Mouse (Mus musculus): ENCODE results near the gene Sh3gl3. TPM values are rescaled to one million over a fixed set of nuclear protein-coding genes. Genes with fewer than 3 reads are reported as not detected.
"Not testable (repeated sequence)": the region's sequence is repeated elsewhere in the genome, so short reads cannot be mapped to it uniquely, and the experiment has no call there.

Sh3gl3 gene
- polyA plus RNA-seq, 1 experiment from 2014 or later, result 10.7 TPM

GRCm38 (mm10) chr7:82240424-82241240, 67.0 kb downstream of the Sh3gl3 start:
- peaks cover 10% of the 10 kb centered on the region for H3K4me1 ChIP-seq (replicated peaks)
- H3K36me3 ChIP-seq, result no peaks in the 10 kb centered on the region
- no peak overlapping the region for H3K27ac ChIP-seq
- WGBS, result 74% methylated on average over 8 of the region's 8 CpGs
- no peaks in the 10 kb centered on the region for H3K9me3 ChIP-seq
- no peak for DNase-seq (ENCODE audit: low spot score)
- no peak overlapping the region for H3K4me3 ChIP-seq
- no peaks in the 10 kb centered on the region for H3K27me3 ChIP-seq (ENCODE audit: insufficient read depth, poor library complexity, severe bottlenecking)

- H3K4me1 ChIP-seq (replicated peaks), result no peaks in the 10 kb centered on the region
- no peak overlapping the region for H3K27ac ChIP-seq
- WGBS, result 79% methylated on average over 3 of the region's 3 CpGs
- no peaks in the 10 kb centered on the region for H3K36me3 ChIP-seq
- no peak overlapping the region for H3K4me3 ChIP-seq
- no peaks in the 10 kb centered on the region for H3K27me3 ChIP-seq (ENCODE audit: insufficient read depth, poor library complexity, severe bottlenecking)
- H3K9me3 ChIP-seq, result no peaks in the 10 kb centered on the region
- no peak for DNase-seq (ENCODE audit: low spot score)
Observed at GRCm38 (mm10) chr7:82244701-82245100, 71.1 kb downstream of the Sh3gl3 start.

GRCm38 (mm10) chr7:82248953-82249695, 75.5 kb downstream of the Sh3gl3 start:
- no peaks in the 10 kb centered on the region for H3K36me3 ChIP-seq
- DNase-seq (ENCODE audit: low spot score), result no peak
- H3K4me1 ChIP-seq (replicated peaks), result no peaks in the 10 kb centered on the region
- no peaks in the 10 kb centered on the region for H3K27me3 ChIP-seq (ENCODE audit: insufficient read depth, poor library complexity, severe bottlenecking)
- H3K27ac ChIP-seq, result no peak overlapping the region
- 71% methylated on average over 10 of the region's 10 CpGs for WGBS
- H3K4me3 ChIP-seq, result no peak overlapping the region
- no peaks in the 10 kb centered on the region for H3K9me3 ChIP-seq

GRCm38 (mm10) chr7:82253309-82253708, 79.7 kb downstream of the Sh3gl3 start:
- H3K36me3 ChIP-seq, result no peaks in the 10 kb centered on the region
- H3K9me3 ChIP-seq, result no peaks in the 10 kb centered on the region
- H3K27me3 ChIP-seq (ENCODE audit: insufficient read depth, poor library complexity, severe bottlenecking), result no peaks in the 10 kb centered on the region
- H3K4me1 ChIP-seq (replicated peaks), result no peaks in the 10 kb centered on the region
- H3K27ac ChIP-seq, result no peak overlapping the region
- H3K4me3 ChIP-seq, result no peak overlapping the region
- 95% methylated on average over 1 of the region's 1 CpGs for WGBS
- no peak for DNase-seq (ENCODE audit: low spot score)

GRCm38 (mm10) chr7:82256936-82257335, 83.3 kb downstream of the Sh3gl3 start:
- no peak for DNase-seq (ENCODE audit: low spot score)
- no peak overlapping the region for H3K4me3 ChIP-seq
- H3K27ac ChIP-seq, result no peak overlapping the region
- WGBS, result 74% methylated on average over 6 of the region's 6 CpGs
- H3K9me3 ChIP-seq, result no peaks in the 10 kb centered on the region
- no peaks in the 10 kb centered on the region for H3K36me3 ChIP-seq
- H3K4me1 ChIP-seq (replicated peaks), result no peaks in the 10 kb centered on the region
- no peaks in the 10 kb centered on the region for H3K27me3 ChIP-seq (ENCODE audit: insufficient read depth, poor library complexity, severe bottlenecking)

- 90% methylated on average over 4 of the region's 4 CpGs for WGBS
- Histone ChIP-seq H3K4me1 (replicated peaks) (no peaks in the 10 kb centered on the region), H3K36me3 (no peaks in the 10 kb centered on the region), H3K27ac (no peak overlapping the region), H3K27me3 (ENCODE audit: insufficient read depth, poor library complexity, severe bottlenecking) (no peaks in the 10 kb centered on the region), H3K9me3 (no peaks in the 10 kb centered on the region), H3K4me3 (no peak overlapping the region)
- DNase-seq (ENCODE audit: low spot score), result no peak
Observed at GRCm38 (mm10) chr7:82257530-82257929, 83.9 kb downstream of the Sh3gl3 start.

GRCm38 (mm10) chr7:82260210-82260609, 86.6 kb downstream of the Sh3gl3 start:
- H3K4me3 ChIP-seq, result no peak overlapping the region
- no peaks in the 10 kb centered on the region for H3K4me1 ChIP-seq (replicated peaks)
- no peaks in the 10 kb centered on the region for H3K36me3 ChIP-seq
- H3K27me3 ChIP-seq (ENCODE audit: insufficient read depth, poor library complexity, severe bottlenecking), result no peaks in the 10 kb centered on the region
- peak; percentile 50 for DNase-seq (ENCODE audit: low spot score)
- no peaks in the 10 kb centered on the region for H3K9me3 ChIP-seq
- no peak overlapping the region for H3K27ac ChIP-seq
- WGBS, result 71% methylated on average over 6 of the region's 6 CpGs

GRCm38 (mm10) chr7:82263141-82263540, 89.5 kb downstream of the Sh3gl3 start:
- no peaks in the 10 kb centered on the region for H3K36me3 ChIP-seq
- peak; percentile 65 for DNase-seq (ENCODE audit: low spot score)
- H3K9me3 ChIP-seq, result no peaks in the 10 kb centered on the region
- WGBS, result 17% methylated on average over 8 of the region's 8 CpGs
- H3K27me3 ChIP-seq (ENCODE audit: insufficient read depth, poor library complexity, severe bottlenecking), result no peaks in the 10 kb centered on the region
- no peaks in the 10 kb centered on the region for H3K4me1 ChIP-seq (replicated peaks)
- no peak overlapping the region for H3K4me3 ChIP-seq
- H3K27ac ChIP-seq, result no peak overlapping the region

- WGBS, result 60% methylated on average over 2 of the region's 2 CpGs
- no peak overlapping the region for H3K27ac ChIP-seq
- no peaks in the 10 kb centered on the region for H3K9me3 ChIP-seq
- no peaks in the 10 kb centered on the region for H3K27me3 ChIP-seq (ENCODE audit: insufficient read depth, poor library complexity, severe bottlenecking)
- H3K4me3 ChIP-seq, result no peak overlapping the region
- no peaks in the 10 kb centered on the region for H3K4me1 ChIP-seq (replicated peaks)
- DNase-seq (ENCODE audit: low spot score), result no peak
- H3K36me3 ChIP-seq, result no peaks in the 10 kb centered on the region
Observed at GRCm38 (mm10) chr7:82264119-82264518, 90.5 kb downstream of the Sh3gl3 start.

GRCm38 (mm10) chr7:82265365-82265764, 91.7 kb downstream of the Sh3gl3 start:
- WGBS, result 85% methylated on average over 4 of the region's 4 CpGs
- DNase-seq (ENCODE audit: low spot score), result no peak
- Histone ChIP-seq H3K9me3 (no peaks in the 10 kb centered on the region), H3K4me3 (no peak overlapping the region), H3K4me1 (replicated peaks) (no peaks in the 10 kb centered on the region), H3K27me3 (ENCODE audit: insufficient read depth, poor library complexity, severe bottlenecking) (no peaks in the 10 kb centered on the region), H3K36me3 (no peaks in the 10 kb centered on the region), H3K27ac (no peak overlapping the region)

GRCm38 (mm10) chr7:82269948-82270347, 96.3 kb downstream of the Sh3gl3 start:
- DNase-seq (ENCODE audit: low spot score), result no peak
- Histone ChIP-seq H3K27me3 (ENCODE audit: insufficient read depth, poor library complexity, severe bottlenecking) (no peaks in the 10 kb centered on the region), H3K9me3 (no peaks in the 10 kb centered on the region), H3K4me3 (no peak overlapping the region), H3K4me1 (replicated peaks) (no peaks in the 10 kb centered on the region), H3K36me3 (no peaks in the 10 kb centered on the region), H3K27ac (no peak overlapping the region)
- 3% methylated on average over 1 of the region's 1 CpGs for WGBS

GRCm38 (mm10) chr7:82271742-82272141, 98.1 kb downstream of the Sh3gl3 start:
- WGBS, result 86% methylated on average over 5 of the region's 5 CpGs

GRCm38 (mm10) chr7:82272875-82273274, 99.2 kb downstream of the Sh3gl3 start:
- WGBS, result 29% methylated on average over 5 of the region's 5 CpGs
- H3K9me3 ChIP-seq, result not testable (repeated sequence)

More at GRCm38 (mm10) chr7:82271742-82272141, 98.1 kb downstream of the Sh3gl3 start:
- Histone ChIP-seq H3K27ac (no peak overlapping the region), H3K27me3 (ENCODE audit: insufficient read depth, poor library complexity, severe bottlenecking) (no peaks in the 10 kb centered on the region), H3K4me1 (replicated peaks) (no peaks in the 10 kb centered on the region), H3K4me3 (no peak overlapping the region), H3K9me3 (no peaks in the 10 kb centered on the region), H3K36me3 (no peaks in the 10 kb centered on the region)
- no peak for DNase-seq (ENCODE audit: low spot score)

More at GRCm38 (mm10) chr7:82272875-82273274, 99.2 kb downstream of the Sh3gl3 start:
- not testable (repeated sequence) for H3K27ac ChIP-seq; H3K4me1 ChIP-seq (replicated peaks); H3K27me3 ChIP-seq (ENCODE audit: insufficient read depth, poor library complexity, severe bottlenecking); H3K4me3 ChIP-seq; H3K36me3 ChIP-seq; DNase-seq (ENCODE audit: low spot score)
